9 mouse cellular contexts compared by ENCODE assay signal in genomic region chr11:90317482-90317881, GRCm38 (mm10).
DNase-seq lines count a peak whose midpoint lies in the region; ATAC-seq and TF ChIP-seq lines count a peak whose summit lies in the region.
"Had no signal": no experiment of that assay in that cellular context is flagged by ENCODE, and none has a peak within 500 bp of the region (broad histone marks: within the 10 kb centered on the region; RNA-seq: fewer than 3 reads in every experiment).

No protein-coding gene starts in this region.

- 17% methylated on average over 4 of the region's 4 CpGs for WGBS in intestine, embryonic 14.5 days
- WGBS in intestine, embryonic 16.5 days, result 19% methylated on average over 4 of the region's 4 CpGs
- WGBS in midbrain, postnatal 0 days, result 8% methylated on average over 4 of the region's 4 CpGs

- H3K27me3 ChIP-seq in intestine, embryonic 14.5 days (replicated peaks; ENCODE audit: control insufficient read depth, insufficient read depth, low read length), result no peaks in the 10 kb centered on the region
- H3K27me3 ChIP-seq in intestine, embryonic 16.5 days (replicated peaks; ENCODE audit: control insufficient read depth, insufficient read depth, low read length), result no peaks in the 10 kb centered on the region
- H3K27me3 ChIP-seq in G1E (ENCODE audit: insufficient read depth, low read length), result 0 out of 2 replicates have a peak, but pooled peaks cover 2% of the 10 kb centered on the region
- H3K27me3 ChIP-seq in midbrain, postnatal 0 days (ENCODE audit: insufficient read depth, low read length), result no peaks in the 10 kb centered on the region
- H3K27me3 ChIP-seq: embryonic facial prominence, embryonic 12.5 days had no signal

- H3K36me3 ChIP-seq in intestine, embryonic 14.5 days (ENCODE audit: control insufficient read depth, insufficient read depth, low read length), result no peaks in the 10 kb centered on the region
- no peaks in the 10 kb centered on the region for H3K36me3 ChIP-seq in intestine, embryonic 16.5 days (ENCODE audit: control insufficient read depth, insufficient read depth, low read length)
- H3K36me3 ChIP-seq in G1E (replicated peaks), result no peaks in the 10 kb centered on the region
- H3K36me3 ChIP-seq in midbrain, postnatal 0 days (ENCODE audit: insufficient read depth, low read length), result no peaks in the 10 kb centered on the region
- H3K36me3 ChIP-seq: embryonic facial prominence, embryonic 12.5 days had no signal

- no peak overlapping the region for H3K9ac ChIP-seq in intestine, embryonic 14.5 days (ENCODE audit: low read length)
- no peak overlapping the region for H3K9ac ChIP-seq in intestine, embryonic 16.5 days (ENCODE audit: low read depth, low read length)
- no peak overlapping the region for H3K9ac ChIP-seq in midbrain, postnatal 0 days (replicated peaks; ENCODE audit: low read length, poor library complexity, severe bottlenecking)
- H3K9ac ChIP-seq: embryonic facial prominence, embryonic 12.5 days had no signal

- peak; percentile 52 for TF ChIP-seq CTCF in G1E (IDR thresholded peaks at IDR 0.05; ENCODE audit: low read depth, low read length)
- TF ChIP-seq CTCF in midbrain, postnatal 0 days (IDR thresholded peaks at IDR 0.05), result peak; percentile 85

- no peak overlapping the region for H3K4me2 ChIP-seq in intestine, embryonic 14.5 days (ENCODE audit: low read length)
- H3K4me2 ChIP-seq in intestine, embryonic 16.5 days (ENCODE audit: low read depth, low read length), result no peak overlapping the region
- no peak overlapping the region for H3K4me2 ChIP-seq in midbrain, postnatal 0 days (ENCODE audit: low read depth, low read length, poor library complexity, severe bottlenecking)
- H3K4me2 ChIP-seq: embryonic facial prominence, embryonic 12.5 days had no signal

- no peaks in the 10 kb centered on the region for H3K4me1 ChIP-seq in intestine, embryonic 14.5 days (replicated peaks; ENCODE audit: control insufficient read depth, insufficient read depth, low read length)
- no peaks in the 10 kb centered on the region for H3K4me1 ChIP-seq in intestine, embryonic 16.5 days (ENCODE audit: control insufficient read depth, insufficient read depth, low read length)
- H3K4me1 ChIP-seq in G1E (ENCODE audit: insufficient read depth, low read depth, low read length), result no peaks in the 10 kb centered on the region
- H3K4me1 ChIP-seq in midbrain, postnatal 0 days (ENCODE audit: insufficient read depth, low read length), result no peaks in the 10 kb centered on the region
- H3K4me1 ChIP-seq: embryonic facial prominence, embryonic 12.5 days had no signal

- no peak overlapping the region for H3K27ac ChIP-seq in intestine, embryonic 14.5 days (ENCODE audit: low read depth)
- no peak overlapping the region for H3K27ac ChIP-seq in intestine, embryonic 16.5 days (ENCODE audit: low read length)
- no peak overlapping the region for H3K27ac ChIP-seq in midbrain, postnatal 0 days (ENCODE audit: low read depth, low read length)
- H3K27ac ChIP-seq: embryonic facial prominence, embryonic 12.5 days had no signal

- DNase-seq in intestine, embryonic 14.5 days (ENCODE audit: low spot score), result peak; percentile 67
- DNase-seq in G1E (ENCODE audit: low spot score), result peak; percentile 2
- DNase-seq in c-Kit-positive CD71-negative TER-119-negative erythroid progenitor cells, embryonic 14.5 days (ENCODE audit: low read depth), result peak; percentile 42
- peak; percentile 24 to 49 for DNase-seq in frontal cortex, postnatal 10 days (ENCODE audit: low spot score in 2 of 2)
- DNase-seq in layer of hippocampus, adult 9-11 months, result peak; percentile 60
- DNase-seq in midbrain, postnatal 0 days (ENCODE audit: low spot score), result peak; percentile 71
- no peak for DNase-seq in yolk sac, embryonic 10.5 days (ENCODE audit: low spot score)

- H3K9me3 ChIP-seq in intestine, embryonic 14.5 days (ENCODE audit: control insufficient read depth, low read length), result no peaks in the 10 kb centered on the region
- H3K9me3 ChIP-seq in intestine, embryonic 16.5 days (ENCODE audit: control insufficient read depth, low read length), result no peaks in the 10 kb centered on the region
- no peaks in the 10 kb centered on the region for H3K9me3 ChIP-seq in G1E (replicated peaks)
- H3K9me3 ChIP-seq in midbrain, postnatal 0 days (ENCODE audit: low read length), result no peaks in the 10 kb centered on the region
- H3K9me3 ChIP-seq: embryonic facial prominence, embryonic 12.5 days had no signal

- no peak for ATAC-seq in intestine, embryonic 14.5 days (replicated peaks; ENCODE audit: low FRiP score, low TSS enrichment, low read depth)
- ATAC-seq in intestine, embryonic 16.5 days, result no peak
- ATAC-seq in G1E (ENCODE audit: extremely low read depth, insufficient number of reproducible peaks, low FRiP score, poor library complexity, severe bottlenecking), result no peak
- no peak for ATAC-seq in midbrain, postnatal 0 days (ENCODE audit: low FRiP score)

- H3K4me3 ChIP-seq in intestine, embryonic 14.5 days (ENCODE audit: low read depth, low read length), result no peak overlapping the region
- no peak overlapping the region for H3K4me3 ChIP-seq in intestine, embryonic 16.5 days (ENCODE audit: low read length)
- no peak overlapping the region for H3K4me3 ChIP-seq in G1E (ENCODE audit: low read depth, low read length)
- H3K4me3 ChIP-seq in midbrain, postnatal 0 days (ENCODE audit: low read depth, low read length), result no peak overlapping the region
- H3K4me3 ChIP-seq: embryonic facial prominence, embryonic 12.5 days had no signal
